Mouse (Mus musculus): ENCODE measurements around the gene Mrgbp.

GRCm38 (mm10) chr2:180555219-180555618, 25.9 kb upstream of the Mrgbp start:
- no peak for TF ChIP-seq BHLHE40 (IDR thresholded peaks at IDR 0.05; ENCODE audit: borderline replicate concordance, low read depth, low read length)
- no peak for TF ChIP-seq POLR2A (IDR thresholded peaks at IDR 0.05; ENCODE audit: control insufficient read depth in 1 of 2, insufficient read depth in 1 of 2, low read depth in 1 of 2, low read length in 2 of 2, poor library complexity in 1 of 2)
- TF ChIP-seq USF1 (IDR thresholded peaks at IDR 0.05; ENCODE audit: low read depth, low read length) = no peak
- no peak for TF ChIP-seq ZMIZ1 (IDR thresholded peaks at IDR 0.05; ENCODE audit: low read depth, low read length)
- TF ChIP-seq RAD21 (IDR thresholded peaks at IDR 0.05; ENCODE audit: low read depth, low read length) = no peak
- no peak for TF ChIP-seq EP300 (IDR thresholded peaks at IDR 0.05; ENCODE audit: low read depth in 1 of 2, low read length in 2 of 2)
- no peak for TF ChIP-seq CTCF (IDR thresholded peaks at IDR 0.05 in 2 of 3, conservative IDR thresholded peaks at IDR 0.05 in 1 of 3; ENCODE audit: control insufficient read depth in 1 of 3, insufficient read depth in 1 of 3, low read depth in 2 of 3, low read length in 3 of 3, poor library complexity in 1 of 3, severe bottlenecking in 1 of 3)
